Mouse (Mus musculus): ENCODE measurements around the gene Kcnt2. TPM values are rescaled to one million over a fixed set of nuclear protein-coding genes. Genes with fewer than 3 reads are reported as not detected.

The Kcnt2 gene
- under 1 TPM; 0.45 to 0.47 TPM for total RNA-seq (2021)
- long read RNA-seq, experiment 1, result 0 reads
- long read RNA-seq, experiment 2, partial matches to known transcripts, result 0 of 1 reads
- long read RNA-seq, experiment 2, other reads (novel, unspliced or antisense), result 1 of 1 reads

GRCm38 (mm10) chr1:140245876-140246597 is at the start of gene Kcnt2:
Gene Kcnt2, plus strand, starts transcription at chr1:140246158.
- peak; percentile 49 for DNase-seq

GRCm38 (mm10) chr1:140205329-140205728 is 40.6 kb upstream of the Kcnt2 start:
- intact Hi-C loops (cut with DNase I; ENCODE audit: low total_unique reads), result no loop called here
- no peak for DNase-seq

More at GRCm38 (mm10) chr1:140245876-140246597, at the start of gene Kcnt2:
- intact Hi-C loops (cut with DNase I; ENCODE audit: low total_unique reads), result no loop called here

GRCm38 (mm10) chr1:140225221-140225620 is 20.7 kb upstream of the Kcnt2 start:
- intact Hi-C loops (cut with DNase I; ENCODE audit: low total_unique reads), result no loop called here
- DNase-seq, result no peak

GRCm38 (mm10) chr1:140226673-140227072 is 19.3 kb upstream of the Kcnt2 start:
- intact Hi-C loops (cut with DNase I; ENCODE audit: low total_unique reads), result no loop called here
- no peak for DNase-seq

GRCm38 (mm10) chr1:140245465-140245864 is 493 bp upstream of the Kcnt2 start:
- intact Hi-C loops (cut with DNase I; ENCODE audit: low total_unique reads), result no loop called here
- peak; percentile 57 for DNase-seq

GRCm38 (mm10) chr1:140264696-140265095 is 18.7 kb downstream of the Kcnt2 start:
- intact Hi-C loops (cut with DNase I; ENCODE audit: low total_unique reads), result no loop called here

GRCm38 (mm10) chr1:140266047-140266446 is 20.1 kb downstream of the Kcnt2 start:
- intact Hi-C loops (cut with DNase I; ENCODE audit: low total_unique reads), result no loop called here
- DNase-seq, result no peak

More at GRCm38 (mm10) chr1:140264696-140265095, 18.7 kb downstream of the Kcnt2 start:
- peak; percentile 7 for DNase-seq

- no peak for DNase-seq
- intact Hi-C loops (cut with DNase I; ENCODE audit: low total_unique reads), result no loop called here
Observed at GRCm38 (mm10) chr1:140266643-140267286, 20.8 kb downstream of the Kcnt2 start.

- intact Hi-C loops (cut with DNase I; ENCODE audit: low total_unique reads), result no loop called here
- DNase-seq, result no peak
Observed at GRCm38 (mm10) chr1:140267288-140267687, 21.3 kb downstream of the Kcnt2 start.

GRCm38 (mm10) chr1:140273624-140274023 is 27.7 kb downstream of the Kcnt2 start:
- no peak for DNase-seq
- intact Hi-C loops (cut with DNase I; ENCODE audit: low total_unique reads), result no loop called here

GRCm38 (mm10) chr1:140275813-140276212 is 29.9 kb downstream of the Kcnt2 start:
- intact Hi-C loops (cut with DNase I; ENCODE audit: low total_unique reads), result no loop called here
- no peak for DNase-seq

GRCm38 (mm10) chr1:140293140-140293539 is 47.2 kb downstream of the Kcnt2 start:
- DNase-seq, result no peak
- intact Hi-C loops (cut with DNase I; ENCODE audit: low total_unique reads), result no loop called here

- intact Hi-C loops (cut with DNase I; ENCODE audit: low total_unique reads), result no loop called here
Observed at GRCm38 (mm10) chr1:140295482-140295881, 49.5 kb downstream of the Kcnt2 start.

GRCm38 (mm10) chr1:140304244-140304643 is 58.3 kb downstream of the Kcnt2 start:
- no peak for DNase-seq
- intact Hi-C loops (cut with DNase I; ENCODE audit: low total_unique reads), result no loop called here

More at GRCm38 (mm10) chr1:140295482-140295881, 49.5 kb downstream of the Kcnt2 start:
- no peak for DNase-seq

- no peak for DNase-seq
- intact Hi-C loops (cut with DNase I; ENCODE audit: low total_unique reads), result no loop called here
Observed at GRCm38 (mm10) chr1:140305344-140305743, 59.4 kb downstream of the Kcnt2 start.

- intact Hi-C loops (cut with DNase I; ENCODE audit: low total_unique reads), result no loop called here
- DNase-seq, result no peak
Observed at GRCm38 (mm10) chr1:140306339-140306738, 60.4 kb downstream of the Kcnt2 start.

- no peak for DNase-seq
- intact Hi-C loops (cut with DNase I; ENCODE audit: low total_unique reads), result no loop called here
Observed at GRCm38 (mm10) chr1:140310739-140311138, 64.8 kb downstream of the Kcnt2 start.

GRCm38 (mm10) chr1:140325088-140325487 is 79.1 kb downstream of the Kcnt2 start:
- DNase-seq, result no peak
- intact Hi-C loops (cut with DNase I; ENCODE audit: low total_unique reads), result no loop called here

- intact Hi-C loops (cut with DNase I; ENCODE audit: low total_unique reads), result no loop called here
- DNase-seq, result no peak
Observed at GRCm38 (mm10) chr1:140326709-140327108, 80.8 kb downstream of the Kcnt2 start.

- intact Hi-C loops (cut with DNase I; ENCODE audit: low total_unique reads), result no loop called here
Observed at GRCm38 (mm10) chr1:140333702-140334101, 87.7 kb downstream of the Kcnt2 start.

GRCm38 (mm10) chr1:140338417-140338816 is 92.5 kb downstream of the Kcnt2 start:
- intact Hi-C loops (cut with DNase I; ENCODE audit: low total_unique reads), result no loop called here
- no peak for DNase-seq

More at GRCm38 (mm10) chr1:140333702-140334101, 87.7 kb downstream of the Kcnt2 start:
- DNase-seq, result no peak

All from gastrocnemius, postnatal 14 days (tissue).